Mouse (Mus musculus): ENCODE measurements around the gene Syce2. TPM values are rescaled to one million over a fixed set of nuclear protein-coding genes. Genes with fewer than 3 reads are reported as not detected.

The Syce2 gene
- polyA plus RNA-seq, 1 experiment from 2014 or later = 55.0 TPM

- no peak for ATAC-seq (replicated peaks)
- Histone ChIP-seq H3K36me3 (peaks cover 92% of the 10 kb centered on the region), H3K9me3 (no peaks in the 10 kb centered on the region), H3K4me2 (replicated peaks) (no peak overlapping the region), H3K4me3 (no peak overlapping the region), H3K27me3 (peaks cover 12% of the 10 kb centered on the region), H3K27ac (replicated peaks) (no peak overlapping the region), H3K4me1 (no peaks in the 10 kb centered on the region), H3K9ac (replicated peaks) (no peak overlapping the region)
- 94% methylated on average over 15 of the region's 15 CpGs for WGBS
These were observed 46.7 kb downstream of the Syce2 start for GRCm38 (mm10) chr8:84918646-84919045.

GRCm38 (mm10) chr8:84921596-84921995 lies 49.7 kb downstream of the Syce2 start:
- no peak for ATAC-seq (replicated peaks)
- Histone ChIP-seq H3K4me3 (no peak overlapping the region), H3K27ac (replicated peaks) (no peak overlapping the region), H3K4me2 (replicated peaks) (no peak overlapping the region), H3K4me1 (no peaks in the 10 kb centered on the region), H3K27me3 (no peaks in the 10 kb centered on the region), H3K9ac (replicated peaks) (no peak overlapping the region), H3K9me3 (no peaks in the 10 kb centered on the region), H3K36me3 (peaks cover 83% of the 10 kb centered on the region)
- 90% methylated on average over 2 of the region's 2 CpGs for WGBS

GRCm38 (mm10) chr8:84925557-84925956 lies 53.6 kb downstream of the Syce2 start:
- Histone ChIP-seq H3K4me1 (peaks cover 9% of the 10 kb centered on the region), H3K27ac (replicated peaks) (no peak overlapping the region), H3K27me3 (peaks cover 4% of the 10 kb centered on the region; the same call in 1 of the 2 replicates), H3K36me3 (peaks cover 62% of the 10 kb centered on the region), H3K4me2 (replicated peaks) (no peak overlapping the region), H3K9me3 (no peaks in the 10 kb centered on the region), H3K4me3 (no peak overlapping the region), H3K9ac (replicated peaks) (no peak overlapping the region)
- 72% methylated on average over 7 of the region's 7 CpGs for WGBS
- ATAC-seq (replicated peaks) = no peak

GRCm38 (mm10) chr8:84927513-84927912 lies 55.6 kb downstream of the Syce2 start:
- WGBS = 90% methylated on average over 1 of the region's 1 CpGs
- no peaks in the 10 kb centered on the region for H3K9me3 ChIP-seq
- H3K27me3 ChIP-seq = peaks cover 7% of the 10 kb centered on the region; the same call in 1 of the 2 replicates
- H3K27ac ChIP-seq (replicated peaks) = no peak overlapping the region
- no peak overlapping the region for H3K9ac ChIP-seq (replicated peaks)
- H3K4me3 ChIP-seq = no peak overlapping the region
- peaks cover 54% of the 10 kb centered on the region for H3K36me3 ChIP-seq
- peaks cover 9% of the 10 kb centered on the region for H3K4me1 ChIP-seq
- no peak overlapping the region for H3K4me2 ChIP-seq (replicated peaks)
- ATAC-seq (replicated peaks) = no peak

GRCm38 (mm10) chr8:84928456-84929306 lies 56.8 kb downstream of the Syce2 start:
- Histone ChIP-seq H3K4me2 (replicated peaks) (peak overlapping the region; percentile 51), H3K4me3 (peak overlapping the region; percentile 33), H3K4me1 (peaks cover 11% of the 10 kb centered on the region), H3K9me3 (no peaks in the 10 kb centered on the region), H3K27ac (replicated peaks) (no peak overlapping the region), H3K27me3 (peaks cover 7% of the 10 kb centered on the region; the same call in 1 of the 2 replicates), H3K9ac (replicated peaks) (peak overlapping the region; percentile 26; the same call in 1 of the 2 replicates), H3K36me3 (peaks cover 51% of the 10 kb centered on the region)
- peak; percentile 64; the same call in 1 of the 2 replicates for ATAC-seq (replicated peaks)
- WGBS = 2% methylated on average over 52 of the region's 52 CpGs

GRCm38 (mm10) chr8:84930582-84930981 lies 58.7 kb downstream of the Syce2 start:
- peaks cover 38% of the 10 kb centered on the region for H3K36me3 ChIP-seq
- WGBS = 92% methylated on average over 13 of the region's 13 CpGs
- H3K4me2 ChIP-seq (replicated peaks) = no peak overlapping the region
- peaks cover 7% of the 10 kb centered on the region; the same call in 1 of the 2 replicates for H3K27me3 ChIP-seq
- H3K4me3 ChIP-seq = no peak overlapping the region
- H3K27ac ChIP-seq (replicated peaks) = no peak overlapping the region
- H3K9me3 ChIP-seq = no peaks in the 10 kb centered on the region
- no peak for ATAC-seq (replicated peaks)
- H3K4me1 ChIP-seq = peaks cover 30% of the 10 kb centered on the region
- H3K9ac ChIP-seq (replicated peaks) = no peak overlapping the region

- Histone ChIP-seq H3K27me3 (peaks cover 7% of the 10 kb centered on the region; the same call in 1 of the 2 replicates), H3K4me3 (peak overlapping the region; percentile 88), H3K27ac (replicated peaks) (no peak overlapping the region), H3K4me1 (peaks cover 43% of the 10 kb centered on the region), H3K36me3 (peaks cover 21% of the 10 kb centered on the region), H3K9me3 (no peaks in the 10 kb centered on the region), H3K4me2 (replicated peaks) (peak overlapping the region; percentile 63), H3K9ac (replicated peaks) (0 out of 2 replicates have a peak overlapping the region, but pooled peaks have one; percentile 98)
- WGBS = 84% methylated on average over 16 of the region's 16 CpGs
- no peak for ATAC-seq (replicated peaks)
These were observed 62.1 kb downstream of the Syce2 start for GRCm38 (mm10) chr8:84933767-84934559.

GRCm38 (mm10) chr8:84934860-84935259 lies 62.9 kb downstream of the Syce2 start:
- peak overlapping the region; percentile 93 for H3K27ac ChIP-seq (replicated peaks)
- peak overlapping the region; percentile 98 for H3K9ac ChIP-seq (replicated peaks)
- peak overlapping the region; percentile 63 for H3K4me2 ChIP-seq (replicated peaks)
- H3K4me1 ChIP-seq = peaks cover 36% of the 10 kb centered on the region
- H3K9me3 ChIP-seq = no peaks in the 10 kb centered on the region
- WGBS = 1% methylated on average over 15 of the region's 15 CpGs
- ATAC-seq (replicated peaks) = peak; percentile 66
- H3K27me3 ChIP-seq = peaks cover 7% of the 10 kb centered on the region; the same call in 1 of the 2 replicates
- H3K36me3 ChIP-seq = peaks cover 21% of the 10 kb centered on the region
- peak overlapping the region; percentile 88 for H3K4me3 ChIP-seq

- H3K9ac ChIP-seq (replicated peaks) = peak overlapping the region; percentile 98
- H3K27me3 ChIP-seq = peaks cover 4% of the 10 kb centered on the region; the same call in 1 of the 2 replicates
- ATAC-seq (replicated peaks) = peak; percentile 2; the same call in 1 of the 2 replicates
- H3K36me3 ChIP-seq = peaks cover 15% of the 10 kb centered on the region
- H3K4me1 ChIP-seq = peaks cover 36% of the 10 kb centered on the region
- peak overlapping the region; percentile 88 for H3K4me3 ChIP-seq
- no peaks in the 10 kb centered on the region for H3K9me3 ChIP-seq
- peak overlapping the region; percentile 63 for H3K4me2 ChIP-seq (replicated peaks)
- peak overlapping the region; percentile 93; the same call in 1 of the 2 replicates for H3K27ac ChIP-seq (replicated peaks)
- WGBS = 11% methylated on average over 14 of the region's 14 CpGs
These were observed 63.6 kb downstream of the Syce2 start for GRCm38 (mm10) chr8:84935489-84935888.

GRCm38 (mm10) chr8:84936041-84936961 lies 64.4 kb downstream of the Syce2 start:
- peak; percentile 46 for ATAC-seq (replicated peaks)
- no peaks in the 10 kb centered on the region for H3K9me3 ChIP-seq
- H3K4me1 ChIP-seq = peaks cover 36% of the 10 kb centered on the region
- H3K27me3 ChIP-seq = no peaks in the 10 kb centered on the region
- H3K9ac ChIP-seq (replicated peaks) = peak overlapping the region; percentile 98
- peaks cover 11% of the 10 kb centered on the region for H3K36me3 ChIP-seq
- peak overlapping the region; percentile 88 for H3K4me3 ChIP-seq
- 14% methylated on average over 23 of the region's 23 CpGs for WGBS
- H3K27ac ChIP-seq (replicated peaks) = peak overlapping the region; percentile 93
- H3K4me2 ChIP-seq (replicated peaks) = peak overlapping the region; percentile 63

- peaks cover 36% of the 10 kb centered on the region for H3K4me1 ChIP-seq
- H3K27ac ChIP-seq (replicated peaks) = peak within 1 kb of the TSS; percentile 93
- peak; percentile 60 for ATAC-seq (replicated peaks)
- peak within 1 kb of the TSS; percentile 98 for H3K9ac ChIP-seq (replicated peaks)
- peaks cover 8% of the 10 kb centered on the region; the same call in 1 of the 2 replicates for H3K36me3 ChIP-seq
- under 1% methylated on average over 47 of the region's 50 CpGs for WGBS
- H3K9me3 ChIP-seq = no peaks in the 10 kb centered on the region
- no peaks in the 10 kb centered on the region for H3K27me3 ChIP-seq
- H3K4me3 ChIP-seq = peak within 1 kb of the TSS; percentile 88
- H3K4me2 ChIP-seq (replicated peaks) = peak within 1 kb of the TSS; percentile 63
These were observed 65.1 kb downstream of the Syce2 start, which contains the start of gene Mast1 for GRCm38 (mm10) chr8:84936962-84937546. Mast1 (minus strand) TSS chr8:84937359.

Data from forebrain, embryonic 15.5 days (tissue).